Mouse (Mus musculus): ENCODE data around the gene Fam3b. TPM values are rescaled to one million over a fixed set of nuclear protein-coding genes. Genes with fewer than 3 reads are reported as not detected.

Gene Fam3b
- polyA plus RNA-seq, 1 experiment from 2014 or later: not detected

DNA sequence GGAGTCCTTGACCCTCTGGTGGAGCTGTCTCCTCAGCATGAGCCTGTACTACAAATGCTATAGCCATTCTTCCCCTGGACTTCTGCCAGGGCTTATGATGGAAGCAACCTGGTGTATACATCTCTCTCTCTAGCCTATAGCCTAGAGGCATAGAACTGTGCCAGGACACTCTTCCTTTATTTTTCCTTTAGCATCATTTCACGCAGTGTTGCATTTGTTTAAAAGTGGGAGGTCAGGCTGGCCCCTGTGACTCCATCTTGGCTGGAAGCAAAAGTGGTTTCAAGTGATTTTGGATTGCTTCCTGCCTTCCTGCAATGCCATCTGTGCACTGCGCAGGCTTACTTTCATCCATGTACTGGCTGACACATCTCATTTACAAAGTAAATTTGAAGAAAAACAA lies 80.4 kb downstream of the Fam3b start:
- no peak for DNase-seq (ENCODE audit: low spot score)
- no peaks in the 10 kb centered on the region for H3K4me1 ChIP-seq
- H3K9me3 ChIP-seq (replicated peaks): no peaks in the 10 kb centered on the region
- H3K27me3 ChIP-seq (ENCODE audit: low read depth, poor library complexity, severe bottlenecking): no peaks in the 10 kb centered on the region
- H3K27ac ChIP-seq (replicated peaks): no peak overlapping the region
- no peaks in the 10 kb centered on the region for H3K36me3 ChIP-seq
- H3K4me3 ChIP-seq: no peak overlapping the region
- WGBS: 91% methylated on average over 2 of the region's 2 CpGs

DNA sequence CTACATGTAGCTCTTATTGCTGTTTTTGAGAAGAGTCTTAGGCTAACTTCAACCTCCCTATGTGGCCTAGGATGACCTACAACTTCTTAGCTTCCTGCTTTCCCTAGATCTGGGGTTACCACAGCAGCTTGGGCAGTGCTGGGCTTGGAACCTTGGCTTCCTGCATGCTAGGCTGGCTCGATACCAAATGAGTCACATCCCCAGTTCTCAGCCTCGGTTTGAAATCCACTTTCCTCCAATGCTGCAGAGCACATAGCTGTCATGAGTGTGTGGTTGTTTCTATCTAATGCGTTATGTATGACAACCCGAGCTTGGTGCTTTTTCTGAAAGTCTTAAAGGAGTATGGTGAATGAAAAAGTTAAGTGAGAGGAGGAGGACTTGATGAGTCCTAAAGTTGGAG lies 83.3 kb downstream of the Fam3b start:
- Histone ChIP-seq H3K9me3 (replicated peaks) (no peaks in the 10 kb centered on the region), H3K4me1 (no peaks in the 10 kb centered on the region), H3K27ac (replicated peaks) (no peak overlapping the region), H3K36me3 (no peaks in the 10 kb centered on the region), H3K27me3 (ENCODE audit: low read depth, poor library complexity, severe bottlenecking) (no peaks in the 10 kb centered on the region), H3K4me3 (no peak overlapping the region)
- DNase-seq (ENCODE audit: low spot score): no peak
- 88% methylated on average over 4 of the region's 4 CpGs for WGBS

DNA sequence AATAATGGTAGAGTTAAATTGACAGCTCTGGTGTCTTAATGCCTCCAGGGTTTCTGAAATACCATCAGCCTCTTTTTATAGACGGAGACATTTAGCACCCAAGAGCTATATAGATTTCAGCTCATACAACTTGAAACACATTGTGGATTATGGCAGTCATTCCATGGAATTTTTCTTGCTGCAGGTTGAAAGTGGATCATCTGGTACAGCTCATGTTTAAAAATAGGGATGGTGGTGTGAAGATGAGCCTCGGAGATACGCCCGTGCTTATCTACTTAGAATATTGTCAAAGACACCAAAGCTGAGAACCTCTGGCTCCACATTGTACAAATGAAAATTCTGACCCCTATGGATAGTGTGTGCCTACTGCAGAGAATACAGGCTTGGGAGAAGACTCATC lies 84.5 kb downstream of the Fam3b start:
- H3K4me3 ChIP-seq: no peak overlapping the region
- H3K27ac ChIP-seq (replicated peaks): no peak overlapping the region
- no peaks in the 10 kb centered on the region for H3K9me3 ChIP-seq (replicated peaks)
- no peak for DNase-seq (ENCODE audit: low spot score)
- no peaks in the 10 kb centered on the region for H3K27me3 ChIP-seq (ENCODE audit: low read depth, poor library complexity, severe bottlenecking)
- 94% methylated on average over 4 of the region's 4 CpGs for WGBS
- H3K4me1 ChIP-seq: no peaks in the 10 kb centered on the region
- H3K36me3 ChIP-seq: no peaks in the 10 kb centered on the region

GRCm38 (mm10) chr16:97428026-97428425 lies 86.6 kb downstream of the Fam3b start:
- no peaks in the 10 kb centered on the region for H3K27me3 ChIP-seq (ENCODE audit: low read depth, poor library complexity, severe bottlenecking)
- H3K4me1 ChIP-seq: no peaks in the 10 kb centered on the region
- no peak overlapping the region for H3K4me3 ChIP-seq
- no peaks in the 10 kb centered on the region for H3K9me3 ChIP-seq (replicated peaks)
- H3K36me3 ChIP-seq: no peaks in the 10 kb centered on the region
- WGBS: 86% methylated on average over 3 of the region's 3 CpGs
- no peak for DNase-seq (ENCODE audit: low spot score)
- H3K27ac ChIP-seq (replicated peaks): no peak overlapping the region

- DNase-seq (ENCODE audit: low spot score): no peak
- H3K9me3 ChIP-seq (replicated peaks): no peaks in the 10 kb centered on the region
- H3K36me3 ChIP-seq: no peaks in the 10 kb centered on the region
- 77% methylated on average over 1 of the region's 1 CpGs for WGBS
- no peak overlapping the region for H3K27ac ChIP-seq (replicated peaks)
- H3K4me1 ChIP-seq: no peaks in the 10 kb centered on the region
- no peaks in the 10 kb centered on the region for H3K27me3 ChIP-seq (ENCODE audit: low read depth, poor library complexity, severe bottlenecking)
- no peak overlapping the region for H3K4me3 ChIP-seq
Observed at GRCm38 (mm10) chr16:97423627-97424026, 91.0 kb downstream of the Fam3b start.

- no peak overlapping the region for H3K27ac ChIP-seq (replicated peaks)
- DNase-seq (ENCODE audit: low spot score): no peak
- H3K36me3 ChIP-seq: no peaks in the 10 kb centered on the region
- H3K27me3 ChIP-seq (ENCODE audit: low read depth, poor library complexity, severe bottlenecking): no peaks in the 10 kb centered on the region
- H3K4me1 ChIP-seq: 0 out of 2 replicates have a peak, but pooled peaks cover 2% of the 10 kb centered on the region
- WGBS: 92% methylated on average over 6 of the region's 6 CpGs
- no peak overlapping the region for H3K4me3 ChIP-seq
- no peaks in the 10 kb centered on the region for H3K9me3 ChIP-seq (replicated peaks)
Observed at GRCm38 (mm10) chr16:97421671-97422070, 92.9 kb downstream of the Fam3b start.

Other genes with a start within 250 kb of the Fam3b start
- 1.1 and 1.8 TPM in 2 replicates for gene Bace2, start 158.1 kb downstream of the Fam3b start, polyA plus RNA-seq (2016; fragmentation: Nextera tagmentation; extraction: Ambion mirVana)
- gene Mx1, start 51.9 kb downstream of the Fam3b start, polyA plus RNA-seq (2016; fragmentation: Nextera tagmentation; extraction: Ambion mirVana): 0.16 TPM in 1 of 2 replicates, not detected in the other
- 0.15 and 0.24 TPM in 2 replicates for gene Tmprss2, start 96.4 kb upstream of the Fam3b start, polyA plus RNA-seq (2016; fragmentation: Nextera tagmentation; extraction: Ambion mirVana)
- gene Ripk4, start 249.0 kb upstream of the Fam3b start, polyA plus RNA-seq (2016; fragmentation: Nextera tagmentation; extraction: Ambion mirVana): 1.1 and 1.5 TPM in 2 replicates

All from midbrain, embryonic 10.5 days (tissue).